Mouse (Mus musculus) kidney, postnatal 0 days (tissue): ENCODE measurements at regions not wholly inside any gene's neighbourhood (a gene's known extent, or its start where the extent isn't known, plus 50 kb on each side); places are given as distances from the start of the nearest gene placed in this dataset.

Source experiments
- ATAC-seq: fragments of 200-750 bp; cut with Nextera tagmentation; replicated peaks from 2 replicates; pipeline ENCODE4 v1.8.0; 2017; ENCODE audit warnings: low read depth, moderate number of reproducible peaks, moderate TSS enrichment, moderate library complexity; ENCODE audit not compliant: low FRiP score
- DNase-seq: peaks from one replicate; pipeline ENCODE4 v3.0.0-alpha.2; 2016; ENCODE audit warnings: low spot score
- H3K27ac ChIP-seq: fragments of 300-500 bp; sonication (generic); 2 replicates; pipeline ENCODE4 v1.5.1; 2014; ENCODE audit warnings: mild to moderate bottlenecking
- H3K27me3 ChIP-seq: fragments of 300-500 bp; sonication (generic); 2 replicates; pipeline ENCODE4 v1.6.1; 2014; ENCODE audit warnings: low read length, mixed read lengths; ENCODE audit not compliant: insufficient read depth
- H3K36me3 ChIP-seq: fragments of 300-500 bp; sonication (generic); 2 replicates; pipeline ENCODE4 v1.6.1; 2014; ENCODE audit warnings: low read length, mixed read lengths; ENCODE audit not compliant: insufficient read depth
- H3K4me1 ChIP-seq: fragments of 300-500 bp; sonication (generic); replicated peaks from 2 replicates; pipeline ENCODE4 v1.6.1; 2014; ENCODE audit warnings: antibody characterized with exemption, low read length, mixed read lengths; ENCODE audit not compliant: insufficient read depth
- H3K4me2 ChIP-seq: fragments of 300-500 bp; sonication (generic); 2 replicates; pipeline ENCODE4 v1.6.1; 2014; ENCODE audit warnings: mild to moderate bottlenecking, low read length, moderate library complexity, mixed read lengths
- H3K4me3 ChIP-seq: fragments of 300-500 bp; sonication (generic); replicated peaks from 2 replicates; pipeline ENCODE4 v1.5.1; 2014; ENCODE audit warnings: low read depth, low read length
- H3K9ac ChIP-seq: fragments of 300-500 bp; sonication (generic); 2 replicates; pipeline ENCODE4 v1.6.1; 2014; ENCODE audit warnings: low read depth, low read length
- H3K9me3 ChIP-seq: fragments of 300-500 bp; sonication (generic); replicated peaks from 2 replicates; pipeline ENCODE4 v1.6.1; 2016; ENCODE audit warnings: low read length, inconsistent platforms, mixed read lengths
- CTCF ChIP-seq: IDR thresholded peaks from 2 replicates; pipeline ENCODE4 v1.5.1; 2016; ENCODE audit warnings: antibody characterized with exemption, low read depth, mild to moderate bottlenecking, moderate library complexity
- WGBS: fragments of 180-500 bp; shearing (Covaris S2); extraction: QIAGEN DNeasy Blood & Tissue Kit; methylation state at CpG from one replicate; pipeline ENCODE4 v1.1.7; 2014; 5-methylcytosine and 5-hydroxymethylcytosine counted together

GRCm38 (mm10) chr13:101914132-101914531 is 146.1 kb upstream of the Pik3r1 start:
- Histone ChIP-seq H3K4me2 (no peak overlapping the region), H3K4me3 (no peak overlapping the region), H3K9ac (no peak overlapping the region), H3K36me3 (no peaks in the 10 kb centered on the region), H3K9me3 (no peaks in the 10 kb centered on the region), H3K27ac (no peak overlapping the region), H3K4me1 (no peaks in the 10 kb centered on the region; the same call in 1 of the 2 replicates), H3K27me3 (no peaks in the 10 kb centered on the region)
- no peak for DNase-seq
- 84% methylated on average over 4 of the region's 4 CpGs for WGBS
- no peak for ATAC-seq
- no peak for TF ChIP-seq CTCF

GRCm38 (mm10) chr13:101914691-101915541 is 146.9 kb upstream of the Pik3r1 start:
- no peaks in the 10 kb centered on the region for H3K27me3 ChIP-seq
- DNase-seq: peak; percentile 55
- no peak overlapping the region for H3K4me3 ChIP-seq
- no peak overlapping the region for H3K9ac ChIP-seq
- H3K27ac ChIP-seq: no peak overlapping the region
- H3K4me2 ChIP-seq: no peak overlapping the region
- ATAC-seq: no peak
- no peaks in the 10 kb centered on the region; the same call in 1 of the 2 replicates for H3K4me1 ChIP-seq
- TF ChIP-seq CTCF: no peak
- H3K36me3 ChIP-seq: no peaks in the 10 kb centered on the region
- H3K9me3 ChIP-seq: no peaks in the 10 kb centered on the region
- 53% methylated on average over 5 of the region's 5 CpGs for WGBS

GRCm38 (mm10) chr13:101915542-101915941 is 147.5 kb upstream of the Pik3r1 start:
- H3K4me1 ChIP-seq: no peaks in the 10 kb centered on the region; the same call in 1 of the 2 replicates
- DNase-seq: no peak
- no peak overlapping the region for H3K27ac ChIP-seq
- H3K36me3 ChIP-seq: no peaks in the 10 kb centered on the region
- H3K9ac ChIP-seq: no peak overlapping the region
- TF ChIP-seq CTCF: no peak
- no peak overlapping the region for H3K4me3 ChIP-seq
- 83% methylated on average over 6 of the region's 6 CpGs for WGBS
- no peaks in the 10 kb centered on the region for H3K27me3 ChIP-seq
- ATAC-seq: no peak
- no peak overlapping the region for H3K4me2 ChIP-seq
- no peaks in the 10 kb centered on the region for H3K9me3 ChIP-seq

DNA sequence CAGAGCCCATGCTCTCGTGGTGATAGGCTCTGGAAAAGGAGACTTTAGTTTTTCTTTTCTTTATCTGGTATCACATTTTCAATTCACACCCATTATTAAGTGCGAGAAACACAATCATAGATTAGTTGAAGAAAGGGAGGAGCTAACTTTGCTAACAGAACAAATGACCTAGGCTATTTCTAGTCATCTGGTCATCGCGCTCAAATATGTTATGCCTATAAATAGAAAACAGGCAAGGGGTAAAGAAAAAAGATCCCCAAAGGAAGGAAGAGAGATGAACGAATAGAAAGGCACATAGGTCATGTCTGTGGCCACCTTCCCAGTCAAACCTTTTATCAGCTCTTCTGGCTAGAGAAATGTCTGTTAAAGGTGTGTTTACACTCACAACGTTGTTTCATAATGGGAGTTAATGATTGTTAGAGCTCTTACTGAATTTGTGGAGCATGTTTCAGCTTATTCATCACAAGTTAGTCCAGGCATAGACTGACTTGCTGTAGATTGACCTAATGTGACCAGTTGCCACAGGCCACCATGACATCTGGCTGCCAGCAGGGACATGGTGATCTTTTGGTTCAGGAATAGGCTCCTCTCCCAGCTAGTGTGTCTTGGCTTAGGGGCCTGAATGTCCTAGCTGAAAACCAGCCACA is 148.1 kb upstream of the Pik3r1 start:
- no peaks in the 10 kb centered on the region for H3K9me3 ChIP-seq
- H3K4me2 ChIP-seq: no peak overlapping the region
- no peak overlapping the region for H3K9ac ChIP-seq
- H3K4me3 ChIP-seq: no peak overlapping the region
- no peak overlapping the region for H3K27ac ChIP-seq
- no peak for TF ChIP-seq CTCF
- no peak for ATAC-seq
- no peaks in the 10 kb centered on the region; the same call in 1 of the 2 replicates for H3K4me1 ChIP-seq
- no peaks in the 10 kb centered on the region for H3K36me3 ChIP-seq
- no peaks in the 10 kb centered on the region for H3K27me3 ChIP-seq
- WGBS: 67% methylated on average over 6 of the region's 6 CpGs
- no peak for DNase-seq

- H3K4me2 ChIP-seq: no peak overlapping the region
- H3K9me3 ChIP-seq: no peaks in the 10 kb centered on the region
- H3K36me3 ChIP-seq: no peaks in the 10 kb centered on the region
- no peak overlapping the region for H3K27ac ChIP-seq
- H3K4me3 ChIP-seq: no peak overlapping the region
- no peak overlapping the region for H3K9ac ChIP-seq
- no peak for TF ChIP-seq CTCF
- DNase-seq: no peak
- WGBS: 80% methylated on average over 5 of the region's 5 CpGs
- no peaks in the 10 kb centered on the region; the same call in 1 of the 2 replicates for H3K4me1 ChIP-seq
- ATAC-seq: no peak
- H3K27me3 ChIP-seq: no peaks in the 10 kb centered on the region
These were observed 148.9 kb upstream of the Pik3r1 start for GRCm38 (mm10) chr13:101916876-101917275.

- no peak for TF ChIP-seq CTCF
- 78% methylated on average over 3 of the region's 3 CpGs for WGBS
- no peak for ATAC-seq
These were observed 150.2 kb upstream of the Pik3r1 start for GRCm38 (mm10) chr13:101918185-101918584.

More at GRCm38 (mm10) chr13:101918185-101918584, 150.2 kb upstream of the Pik3r1 start:
- Histone ChIP-seq H3K27me3 (no peaks in the 10 kb centered on the region), H3K27ac (no peak overlapping the region), H3K4me2 (no peak overlapping the region), H3K9ac (no peak overlapping the region), H3K4me3 (no peak overlapping the region), H3K4me1 (no peaks in the 10 kb centered on the region; the same call in 1 of the 2 replicates), H3K36me3 (no peaks in the 10 kb centered on the region), H3K9me3 (no peaks in the 10 kb centered on the region)
- no peak for DNase-seq
